8 mouse cellular contexts compared by ENCODE assay signal in the genomic region with DNA sequence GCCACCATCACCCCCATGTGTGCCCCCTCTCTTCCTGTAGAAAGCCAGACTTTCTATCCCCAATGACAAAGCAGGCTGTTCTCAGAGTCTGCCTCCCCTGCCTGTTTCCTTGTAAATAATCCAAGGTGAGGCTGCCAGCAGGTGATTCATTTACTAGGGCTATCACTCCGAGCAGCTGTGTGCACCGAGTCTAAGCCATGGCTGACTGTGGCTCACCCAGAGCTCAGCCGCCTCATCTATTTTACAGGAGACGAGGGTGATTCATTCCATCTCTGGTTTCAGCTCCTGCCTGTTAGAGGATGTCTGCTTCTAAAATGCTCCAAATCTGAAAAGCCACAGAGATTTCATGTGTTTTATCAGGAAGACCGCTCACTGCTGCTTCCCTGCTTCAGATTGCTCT.
DNase-seq lines count a peak whose midpoint lies in the region; ATAC-seq and TF ChIP-seq lines count a peak whose summit lies in the region.

No protein-coding gene starts in this region.

- no peak overlapping the region for H3K4me3 ChIP-seq in bone marrow macrophage, adult 2 months (ENCODE audit: insufficient read depth, low read length)
- no peak overlapping the region for H3K4me3 ChIP-seq in intestine, embryonic 14.5 days (ENCODE audit: low read depth, low read length)
- no peak overlapping the region for H3K4me3 ChIP-seq in limb, embryonic 13.5 days
- no peak overlapping the region for H3K4me3 ChIP-seq in forebrain, embryonic 14.5 days (ENCODE audit: low read depth, low read length)

- no peaks in the 10 kb centered on the region for H3K27me3 ChIP-seq in intestine, embryonic 14.5 days (replicated peaks; ENCODE audit: control insufficient read depth, insufficient read depth, low read length)
- no peaks in the 10 kb centered on the region for H3K27me3 ChIP-seq in limb, embryonic 13.5 days
- H3K27me3 ChIP-seq in forebrain, embryonic 14.5 days (replicated peaks; ENCODE audit: control insufficient read depth, insufficient read depth, low read length), result no peaks in the 10 kb centered on the region

- DNase-seq in layer of hippocampus, adult 18-20 months (ENCODE audit: low spot score in 2 of 2), result peak; percentile 28 to 50
- DNase-seq in layer of hippocampus, adult 9-10 months (ENCODE audit: low spot score), result no peak
- peak; percentile 76 for DNase-seq in intestine, embryonic 14.5 days (ENCODE audit: low spot score)
- no peak for DNase-seq in ovary, postnatal 36 days (ENCODE audit: low spot score)
- DNase-seq in forebrain, embryonic 14.5 days (ENCODE audit: low spot score), result no peak
- DNase-seq in heart, postnatal 14 days, result no peak

- intact Hi-C loops in heart, postnatal 14 days (cut with DNase I), result no loop called here

- 26% methylated on average over 5 of the region's 5 CpGs for WGBS in intestine, embryonic 14.5 days
- 26% methylated on average over 5 of the region's 5 CpGs for WGBS in limb, embryonic 13.5 days
- 81% methylated on average over 5 of the region's 5 CpGs for WGBS in forebrain, embryonic 14.5 days

- H3K36me3 ChIP-seq in intestine, embryonic 14.5 days (ENCODE audit: control insufficient read depth, insufficient read depth, low read length), result no peaks in the 10 kb centered on the region
- H3K36me3 ChIP-seq in limb, embryonic 13.5 days, result no peaks in the 10 kb centered on the region
- H3K36me3 ChIP-seq in forebrain, embryonic 14.5 days (ENCODE audit: control insufficient read depth, insufficient read depth, low read length), result no peaks in the 10 kb centered on the region

- H3K27ac ChIP-seq in bone marrow macrophage, adult 2 months (ENCODE audit: insufficient read depth, low read depth, low read length), result peak overlapping the region; percentile 39
- H3K27ac ChIP-seq in intestine, embryonic 14.5 days (ENCODE audit: low read depth), result peak overlapping the region; percentile 86
- H3K27ac ChIP-seq in limb, embryonic 13.5 days, result peak overlapping the region; percentile 74
- H3K27ac ChIP-seq in forebrain, embryonic 14.5 days (ENCODE audit: low read depth, low read length), result no peak overlapping the region

- peaks cover 44% of the 10 kb centered on the region for H3K4me1 ChIP-seq in bone marrow macrophage, adult 2 months (ENCODE audit: control insufficient read depth, insufficient read depth, low read length)
- peaks cover 15% of the 10 kb centered on the region for H3K4me1 ChIP-seq in intestine, embryonic 14.5 days (replicated peaks; ENCODE audit: control insufficient read depth, insufficient read depth, low read length)
- peaks cover 31% of the 10 kb centered on the region for H3K4me1 ChIP-seq in limb, embryonic 13.5 days
- H3K4me1 ChIP-seq in forebrain, embryonic 14.5 days (ENCODE audit: control insufficient read depth, insufficient read depth, low read length), result no peaks in the 10 kb centered on the region

- TF ChIP-seq POLR2A in bone marrow macrophage, adult 2 months (IDR thresholded peaks at IDR 0.05; ENCODE audit: borderline replicate concordance, low read depth, low read length), result no peak

- peak overlapping the region; percentile 15; the same call in 1 of the 2 replicates for H3K4me2 ChIP-seq in intestine, embryonic 14.5 days (ENCODE audit: low read length)
- H3K4me2 ChIP-seq in limb, embryonic 13.5 days (replicated peaks), result no peak overlapping the region
- no peak overlapping the region for H3K4me2 ChIP-seq in forebrain, embryonic 14.5 days (ENCODE audit: low read length)

- ATAC-seq in intestine, embryonic 14.5 days (replicated peaks; ENCODE audit: low FRiP score, low TSS enrichment, low read depth), result peak; percentile 77
- peak; percentile 63; the same call in 1 of the 2 replicates for ATAC-seq in limb, embryonic 13.5 days (ENCODE audit: low FRiP score, low read depth)
- no peak for ATAC-seq in forebrain, embryonic 14.5 days

- H3K9ac ChIP-seq in intestine, embryonic 14.5 days (ENCODE audit: low read length), result no peak overlapping the region
- H3K9ac ChIP-seq in limb, embryonic 13.5 days, result 0 out of 2 replicates have a peak overlapping the region, but pooled peaks have one; percentile 48
- no peak overlapping the region for H3K9ac ChIP-seq in forebrain, embryonic 14.5 days (ENCODE audit: low read length)

- H3K9me3 ChIP-seq in intestine, embryonic 14.5 days (ENCODE audit: control insufficient read depth, low read length), result no peaks in the 10 kb centered on the region
- H3K9me3 ChIP-seq in limb, embryonic 13.5 days, result no peaks in the 10 kb centered on the region
- no peaks in the 10 kb centered on the region for H3K9me3 ChIP-seq in forebrain, embryonic 14.5 days (replicated peaks; ENCODE audit: control insufficient read depth, low read length)

- no peak for TF ChIP-seq CTCF in bone marrow macrophage, adult 2 months (IDR thresholded peaks at IDR 0.05; ENCODE audit: low read depth, low read length)

Comparison
In these comparisons a context has a peak if more than half of its experiments do, and no peak if none do; other contexts are left out.
1. DNase-seq: peak in layer of hippocampus, adult 18-20 months (2 of 2) and intestine, embryonic 14.5 days (single experiment); none in layer of hippocampus, adult 9-10 months (single experiment), ovary, postnatal 36 days (single experiment), forebrain, embryonic 14.5 days (single experiment) and heart, postnatal 14 days (0 of 2).